Mouse (Mus musculus) megakaryocyte-erythroid progenitor cell, adult 5 weeks (primary cell): ENCODE data around the gene Cyp2b9. TPM values are rescaled to one million over a fixed set of nuclear protein-coding genes. Genes with fewer than 3 reads are reported as not detected.

Experiments used
- polyA plus RNA-seq: library from polyadenylated mRNA; stranded (reverse); fragments of >175 nt; gene quantifications from 2 replicates; pipeline ENCODE4 v1.2.3, GENCODE M21; 2012

Gene Cyp2b9
- not detected in 2 replicates for polyA plus RNA-seq

DNA sequence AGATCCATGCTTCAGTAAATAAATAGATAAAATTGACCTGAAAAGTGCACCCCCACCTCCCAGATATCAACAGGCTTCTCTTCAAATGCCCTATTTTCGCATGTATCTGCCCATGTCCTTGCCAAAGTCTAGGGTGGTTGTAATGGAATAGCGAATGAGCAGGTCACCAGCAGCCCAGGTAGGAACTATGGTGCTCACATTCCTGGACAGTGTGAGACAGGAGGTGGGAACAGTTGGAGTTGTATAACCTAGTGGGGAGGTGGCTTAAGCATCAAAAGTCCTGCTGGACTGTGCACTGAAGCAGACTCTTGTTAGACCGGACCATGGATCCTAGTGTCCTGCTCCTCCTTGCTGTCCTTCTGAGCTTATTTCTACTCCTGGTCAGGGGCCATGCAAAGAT is at the start of gene Cyp2b9:
Cyp2b9 (plus strand) TSS at position 301 of the 400 bp plus-strand sequence.

DNA sequence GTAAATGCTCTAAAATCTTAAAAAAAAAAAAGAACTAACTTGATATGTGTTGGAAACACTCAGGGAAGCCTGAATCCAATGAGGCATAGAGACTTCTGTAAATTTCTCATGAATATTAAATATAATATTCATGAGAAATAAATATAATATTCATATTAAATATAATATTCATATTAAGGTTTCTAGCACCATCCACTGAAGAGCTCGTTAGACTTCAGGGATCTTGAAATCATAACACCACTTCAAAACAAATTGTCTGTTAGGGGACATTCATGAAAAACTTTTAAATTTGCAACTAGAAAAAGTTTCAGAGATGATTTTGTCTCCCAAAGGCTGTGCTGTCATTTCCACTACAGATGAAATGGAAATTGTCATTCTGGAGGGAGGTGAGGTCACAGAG is 86.8 kb downstream of the Cyp2b9 start, which contains the start of gene Vmn1r184:
Vmn1r184 (plus strand) TSS at position 301 of the 400 bp plus-strand sequence.

Other genes starting within 250 kb of the Cyp2b9 start
- gene Cyp2b13, start 111.9 kb upstream of the Cyp2b9 start, polyA plus RNA-seq = not detected in 2 replicates
- 0.02 TPM in 1 of 2 replicates, not detected in the other for gene Vmn1r184, start 86.9 kb downstream of the Cyp2b9 start, polyA plus RNA-seq
- not detected in 2 replicates for gene Cyp2a4, start 133.8 kb downstream of the Cyp2b9 start, polyA plus RNA-seq
- not detected in 2 replicates for gene Nlrp9c, start 230.3 kb downstream of the Cyp2b9 start, polyA plus RNA-seq